Mouse (Mus musculus) left cerebral cortex, postnatal 36 days (tissue): ENCODE measurements around the gene Pde10a. TPM values are rescaled to one million over a fixed set of nuclear protein-coding genes. Genes with fewer than 3 reads are reported as not detected.
A peak's percentile ranks its signal among the peaks of the same experiment; 100 is the strongest.

Experiments used
- DNase-seq, 2 experiments: peaks; one replicate each; pipeline ENCODE4 v3.0.0; 2021 to 2022; ENCODE audit warnings: low spot score in 2 of 2, mixed read lengths in 1 of 2
- intact Hi-C: fragments of 180-260 bp; cut with DNase I; formaldehyde crosslinking; loops from one replicate; pipeline ENCODE4 v1.15.1; 2025
- total RNA-seq, 2 experiments: library from RNA; stranded (reverse); gene quantifications; 2 replicates each; pipeline ENCODE4 v1.2.3; 2021

Gene Pde10a
- total RNA-seq, 2 experiments from 2014 or later = 75.0 to 128 TPM

GRCm38 (mm10) chr17:8523986-8524385 is 1.2 kb upstream of the Pde10a start:
- intact Hi-C loops = loop anchor here (1.0 kb wide), 2 partner anchors 16 to 37 kb away; no protein-coding TSS in a partner anchor
- peak in 1 of 2 experiments; percentile 34 for DNase-seq

GRCm38 (mm10) chr17:8524387-8525165 is 596 bp upstream of the Pde10a start:
- DNase-seq = peak; percentile 90 to 93
- intact Hi-C loops = loop anchor here (1.0 to 5.0 kb wide), 3 partner anchors 16 to 57 kb away; no protein-coding TSS in a partner anchor

- intact Hi-C loops = loop anchor here (2.0 to 5.0 kb wide), 2 partner anchors 59 to 67 kb away; no protein-coding TSS in a partner anchor
- DNase-seq = peak; percentile 53 to 62
These were observed 984 bp downstream of the Pde10a start for GRCm38 (mm10) chr17:8525971-8526740.

GRCm38 (mm10) chr17:8526815-8527261 is 1.7 kb downstream of the Pde10a start:
- peak; percentile 41 to 67 for DNase-seq
- intact Hi-C loops = loop anchor here (2.0 to 5.0 kb wide), 2 partner anchors 60 to 66 kb away; no protein-coding TSS in a partner anchor

- DNase-seq = no peak
- intact Hi-C loops = loop anchor here (5.0 kb wide), 1 partner anchor 61 kb away; no protein-coding TSS in a partner anchor
These were observed 3.5 kb downstream of the Pde10a start for GRCm38 (mm10) chr17:8528641-8529040.

GRCm38 (mm10) chr17:8532609-8533008 is 7.4 kb downstream of the Pde10a start:
- intact Hi-C loops = no loop called here
- no peak for DNase-seq

GRCm38 (mm10) chr17:8533828-8534227 is 8.7 kb downstream of the Pde10a start:
- DNase-seq = no peak
- intact Hi-C loops = no loop called here

- intact Hi-C loops = no loop called here
- no peak for DNase-seq
These were observed 11.3 kb downstream of the Pde10a start for GRCm38 (mm10) chr17:8536522-8536921.

GRCm38 (mm10) chr17:8538102-8538501 is 12.9 kb downstream of the Pde10a start:
- DNase-seq = no peak
- intact Hi-C loops = no loop called here

- intact Hi-C loops = no loop called here
- DNase-seq = no peak
These were observed 16.9 kb downstream of the Pde10a start for GRCm38 (mm10) chr17:8541974-8542538.

- no peak for DNase-seq
- intact Hi-C loops = no loop called here
These were observed 21.2 kb downstream of the Pde10a start for GRCm38 (mm10) chr17:8546366-8546765.

GRCm38 (mm10) chr17:8548733-8549132 is 23.6 kb downstream of the Pde10a start:
- DNase-seq = no peak
- intact Hi-C loops = no loop called here

- intact Hi-C loops = no loop called here
- DNase-seq = no peak
These were observed 26.5 kb downstream of the Pde10a start for GRCm38 (mm10) chr17:8551641-8552040.

- intact Hi-C loops = no loop called here
These were observed 27.3 kb downstream of the Pde10a start for GRCm38 (mm10) chr17:8552346-8553035.

GRCm38 (mm10) chr17:8553601-8554000 is 28.4 kb downstream of the Pde10a start:
- DNase-seq = no peak
- intact Hi-C loops = no loop called here

More at GRCm38 (mm10) chr17:8552346-8553035, 27.3 kb downstream of the Pde10a start:
- DNase-seq = no peak

- intact Hi-C loops = no loop called here
- DNase-seq = no peak
These were observed 29.0 kb downstream of the Pde10a start for GRCm38 (mm10) chr17:8554219-8554618.

GRCm38 (mm10) chr17:8555785-8556184 is 30.6 kb downstream of the Pde10a start:
- intact Hi-C loops = no loop called here

GRCm38 (mm10) chr17:8556223-8556622 is 31.1 kb downstream of the Pde10a start:
- no peak for DNase-seq
- intact Hi-C loops = no loop called here

More at GRCm38 (mm10) chr17:8555785-8556184, 30.6 kb downstream of the Pde10a start:
- DNase-seq = no peak

- intact Hi-C loops = no loop called here
- DNase-seq = peak in 1 of 2 experiments; percentile 11
These were observed 32.8 kb downstream of the Pde10a start for GRCm38 (mm10) chr17:8557926-8558325.
